Comparison of ENCODE assay signal across 31 mouse cellular contexts in genomic region chr16:19903792-19904191, GRCm38 (mm10).
"Had no signal": no experiment of that assay in that cellular context is flagged by ENCODE, and none has a peak within 500 bp of the region (broad histone marks: within the 10 kb centered on the region; RNA-seq: fewer than 3 reads in every experiment).

No protein-coding gene starts in this region.

- H3K4me2 ChIP-seq: heart, embryonic 11.5 days; heart, embryonic 12.5 days; heart, embryonic 13.5 days; heart, embryonic 15.5 days; hindbrain, embryonic 12.5 days; hindbrain, embryonic 13.5 days; hindbrain, embryonic 14.5 days; hindbrain, embryonic 15.5 days; intestine, embryonic 15.5 days; kidney, embryonic 15.5 days had no signal

- H3K27ac ChIP-seq: heart, embryonic 10.5 days; heart, embryonic 15.5 days; hindbrain, embryonic 10.5 days; hindbrain, embryonic 12.5 days; hindbrain, embryonic 13.5 days; hindbrain, embryonic 14.5 days; hindbrain, embryonic 15.5 days; hindbrain, postnatal 0 days; intestine, embryonic 15.5 days; kidney, embryonic 15.5 days; kidney, postnatal 0 days; layer of hippocampus, adult 2 months; left cerebral cortex, adult 2 months had no signal

- H3K27me3 ChIP-seq: heart, embryonic 12.5 days; heart, embryonic 13.5 days; heart, embryonic 15.5 days; hindbrain, embryonic 12.5 days; hindbrain, embryonic 13.5 days; hindbrain, embryonic 15.5 days; intestine, embryonic 15.5 days; kidney, embryonic 15.5 days had no signal

- H3K4me1 ChIP-seq: heart, embryonic 15.5 days; hindbrain, embryonic 10.5 days; hindbrain, embryonic 12.5 days; hindbrain, embryonic 13.5 days; hindbrain, embryonic 15.5 days; intestine, embryonic 15.5 days; kidney, embryonic 15.5 days had no signal

- H3K9me3 ChIP-seq: heart, embryonic 10.5 days; heart, embryonic 12.5 days; heart, embryonic 13.5 days; heart, embryonic 15.5 days; hindbrain, embryonic 10.5 days; hindbrain, embryonic 12.5 days; hindbrain, embryonic 13.5 days; hindbrain, embryonic 15.5 days; intestine, embryonic 15.5 days; kidney, embryonic 15.5 days had no signal

- H3K36me3 ChIP-seq: heart, embryonic 10.5 days; heart, embryonic 12.5 days; heart, embryonic 13.5 days; heart, embryonic 15.5 days; hindbrain, embryonic 10.5 days; hindbrain, embryonic 12.5 days; hindbrain, embryonic 13.5 days; hindbrain, embryonic 15.5 days; intestine, embryonic 15.5 days; kidney, embryonic 15.5 days had no signal

- DNase-seq: heart, postnatal 14 days; heart, postnatal 36 days; heart, postnatal 4 days; kidney, adult 11 months; kidney, adult 18-20 months; kidney, adult 2 months; kidney, adult 8-10 months; kidney, adult 9 months; kidney, postnatal 10 days; kidney, postnatal 14 days; kidney, postnatal 25 days; kidney, postnatal 36 days; kidney, postnatal 4 days; layer of hippocampus, adult 9-11 months; layer of hippocampus, postnatal 36 days had no signal

- H3K9ac ChIP-seq: heart, embryonic 12.5 days; heart, embryonic 13.5 days; heart, embryonic 15.5 days; hindbrain, embryonic 12.5 days; hindbrain, embryonic 13.5 days; hindbrain, embryonic 14.5 days; hindbrain, embryonic 15.5 days; intestine, embryonic 15.5 days; kidney, embryonic 15.5 days had no signal

- H3K4me3 ChIP-seq: heart, embryonic 10.5 days; heart, embryonic 12.5 days; heart, embryonic 13.5 days; heart, embryonic 15.5 days; hindbrain, embryonic 10.5 days; hindbrain, embryonic 12.5 days; hindbrain, embryonic 13.5 days; hindbrain, embryonic 15.5 days; intestine, embryonic 15.5 days; kidney, embryonic 15.5 days; layer of hippocampus, adult 2 months; left cerebral cortex, adult 2 months had no signal
